ENCODE assay signal across 16 mouse cellular contexts in the genomic region with DNA sequence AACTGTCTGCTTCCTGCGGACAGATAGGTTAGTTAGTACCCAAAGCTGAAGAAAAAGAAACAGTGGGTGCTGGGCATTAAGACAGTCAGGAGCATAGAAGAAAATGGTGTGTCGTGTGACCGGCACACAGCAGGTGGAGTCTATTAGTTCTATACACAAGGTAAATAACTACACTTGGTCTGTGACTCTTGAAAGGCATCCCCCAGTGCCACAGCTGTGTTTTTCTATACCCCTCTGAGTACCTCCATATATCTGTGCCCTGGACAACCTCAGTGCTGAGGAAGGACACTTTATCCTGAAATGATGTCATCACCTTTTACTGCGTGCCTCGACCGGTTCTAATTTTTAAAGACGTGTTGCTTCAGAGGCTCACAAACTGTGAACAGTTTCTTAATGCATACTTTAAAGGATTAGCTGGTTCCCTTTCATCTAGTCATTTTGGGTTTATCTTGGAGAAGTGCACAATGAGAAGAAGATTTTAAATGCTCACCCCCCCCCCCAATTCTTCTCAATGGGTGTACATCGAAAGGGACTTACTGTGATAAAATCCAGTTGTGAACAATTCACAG.
DNase-seq lines count a peak whose midpoint lies in the region; ATAC-seq and TF ChIP-seq lines count a peak whose summit lies in the region.
"Had no signal": no experiment of that assay in that cellular context is flagged by ENCODE, and none has a peak within 500 bp of the region (broad histone marks: within the 10 kb centered on the region; RNA-seq: fewer than 3 reads in every experiment).

No protein-coding gene starts in this region.

- no peaks in the 10 kb centered on the region for H3K4me1 ChIP-seq in hindbrain, embryonic 11.5 days (replicated peaks; ENCODE audit: control insufficient read depth, insufficient read depth, low read length)
- H3K4me1 ChIP-seq in midbrain, embryonic 13.5 days (replicated peaks) = peaks cover 16% of the 10 kb centered on the region
- H3K4me1 ChIP-seq: liver, embryonic 15.5 days had no signal

- in situ Hi-C loops in Patski (cut with MboI; ENCODE audit: low pct_unique_long_range_greater_than_20kb) = no loop called here

- H3K36me3 ChIP-seq in hindbrain, embryonic 11.5 days (ENCODE audit: control insufficient read depth, insufficient read depth, low read length) = no peaks in the 10 kb centered on the region
- H3K36me3 ChIP-seq in midbrain, embryonic 13.5 days = no peaks in the 10 kb centered on the region
- H3K36me3 ChIP-seq: liver, embryonic 15.5 days had no signal

- no peak overlapping the region for H3K4me2 ChIP-seq in hindbrain, embryonic 11.5 days (replicated peaks; ENCODE audit: low read depth, low read length)
- H3K4me2 ChIP-seq in midbrain, embryonic 13.5 days (replicated peaks) = peak overlapping the region; percentile 41
- H3K4me2 ChIP-seq: liver, embryonic 15.5 days had no signal

- no peak overlapping the region for H3K9ac ChIP-seq in hindbrain, embryonic 11.5 days (ENCODE audit: low read depth, low read length)
- H3K9ac ChIP-seq in midbrain, embryonic 13.5 days (replicated peaks) = no peak overlapping the region
- H3K9ac ChIP-seq: liver, embryonic 15.5 days had no signal

- H3K4me3 ChIP-seq in hindbrain, embryonic 11.5 days (ENCODE audit: low read depth, low read length) = no peak overlapping the region
- H3K4me3 ChIP-seq in midbrain, embryonic 13.5 days (replicated peaks) = no peak overlapping the region
- H3K4me3 ChIP-seq: layer of hippocampus, adult 2 months; liver, embryonic 15.5 days had no signal

- 37% methylated on average over 8 of the region's 8 CpGs for WGBS in hindbrain, embryonic 11.5 days
- WGBS in midbrain, embryonic 13.5 days = 14% methylated on average over 8 of the region's 8 CpGs

- CTCF ChIA-PET in Patski (lab: Charles Lee) = interaction anchor here (1.4 to 1.5 kb wide), 2 partner anchors 9 kb away, joined by 4 to 6 read pairs; no protein-coding TSS in a partner anchor

- peak; percentile 26 for ATAC-seq in Patski
- peak; percentile 80 for ATAC-seq in hindbrain, embryonic 11.5 days (ENCODE audit: low FRiP score)
- ATAC-seq in midbrain, embryonic 13.5 days = peak; percentile 77
- no peak for ATAC-seq in frontal cortex, adult (ENCODE audit: low TSS enrichment)

- POLR2A ChIA-PET in Patski (lab: Charles Lee) = no interaction called here

- no peak for TF ChIP-seq CTCF in Patski (IDR thresholded peaks at IDR 0.05)

- H3K9me3 ChIP-seq in hindbrain, embryonic 11.5 days (ENCODE audit: control insufficient read depth, low read length) = no peaks in the 10 kb centered on the region
- H3K9me3 ChIP-seq in midbrain, embryonic 13.5 days = no peaks in the 10 kb centered on the region
- H3K9me3 ChIP-seq: liver, embryonic 15.5 days had no signal

- no peak for DNase-seq in Patski (ENCODE audit: low read depth, low spot score)
- DNase-seq in embryo, embryonic 10.5 days (ENCODE audit: low spot score) = peak; percentile 42
- DNase-seq in hindbrain, embryonic 11.5 days (ENCODE audit: low spot score) = no peak
- no peak for DNase-seq in adrenal gland, adult (ENCODE audit: inconsistent age in 2 of 2, low spot score in 1 of 2)
- DNase-seq in MN1 (ENCODE audit: low spot score) = no peak
- no peak for DNase-seq in adipocyte (ENCODE audit: low spot score)
- DNase-seq: adrenal gland, postnatal 14 days; heart, adult 11 months; heart, postnatal 14 days; kidney, adult 11 months; thymus, adult 18-20 months had no signal

- H3K27ac ChIP-seq in hindbrain, embryonic 11.5 days (ENCODE audit: low read depth, low read length) = no peak overlapping the region
- H3K27ac ChIP-seq in midbrain, embryonic 13.5 days = no peak overlapping the region
- H3K27ac ChIP-seq: layer of hippocampus, adult 2 months; liver, embryonic 15.5 days had no signal

- H3K27me3 ChIP-seq in Patski = peaks cover 23% of the 10 kb centered on the region
- no peaks in the 10 kb centered on the region for H3K27me3 ChIP-seq in hindbrain, embryonic 11.5 days (ENCODE audit: control insufficient read depth, insufficient read depth, low read length)
- peaks cover 7% of the 10 kb centered on the region for H3K27me3 ChIP-seq in midbrain, embryonic 13.5 days
- H3K27me3 ChIP-seq: CH12.LX; liver, embryonic 15.5 days had no signal
